Mouse (Mus musculus): ENCODE results near the gene Nos3. TPM values are rescaled to one million over a fixed set of nuclear protein-coding genes. Genes with fewer than 3 reads are reported as not detected.
"Not testable (repeated sequence)": the region's sequence is repeated elsewhere in the genome, so short reads cannot be mapped to it uniquely, and the experiment has no call there.

Nos3 gene
- polyA plus RNA-seq, 1 experiment from 2014 or later = 7.4 TPM

DNA sequence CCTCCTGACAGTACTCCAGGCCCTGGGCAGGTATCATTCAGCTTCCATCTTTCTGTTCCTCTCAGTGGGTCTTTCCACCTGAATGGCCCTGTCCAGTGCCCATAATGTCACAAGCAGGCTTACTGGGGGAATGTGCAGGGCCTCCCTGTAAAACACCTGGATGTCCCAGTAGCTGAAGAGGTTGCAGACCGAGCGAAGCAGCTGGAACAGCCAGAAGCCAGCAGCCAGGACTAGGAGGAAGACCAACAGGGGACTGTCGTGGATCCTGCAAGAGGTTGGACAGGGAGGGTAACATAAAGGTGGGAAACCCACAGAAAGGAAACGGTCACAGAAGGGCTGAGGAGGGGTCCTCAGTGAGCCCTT, 25.0 kb downstream of the Nos3 start:
- Histone ChIP-seq H3K9me3 (ENCODE audit: control insufficient read depth, low read length) (no peaks in the 10 kb centered on the region), H3K4me1 (replicated peaks; ENCODE audit: control insufficient read depth, insufficient read depth, low read length) (peaks cover 10% of the 10 kb centered on the region; the same call in 1 of the 2 replicates), H3K4me3 (ENCODE audit: low read depth, low read length) (no peak overlapping the region), H3K4me2 (ENCODE audit: low read depth, low read length, severe bottlenecking) (no peak overlapping the region), H3K27me3 (ENCODE audit: control insufficient read depth, insufficient read depth, low read length) (peaks cover 33% of the 10 kb centered on the region), H3K27ac (ENCODE audit: low read depth, low read length) (no peak overlapping the region), H3K36me3 (ENCODE audit: control insufficient read depth, insufficient read depth, low read length) (no peaks in the 10 kb centered on the region), H3K9ac (ENCODE audit: low read length) (no peak overlapping the region)
- ATAC-seq (replicated peaks; ENCODE audit: low FRiP score) = no peak
- no peak for DNase-seq (ENCODE audit: low spot score)
- 83% methylated on average over 4 of the region's 4 CpGs for WGBS

DNA sequence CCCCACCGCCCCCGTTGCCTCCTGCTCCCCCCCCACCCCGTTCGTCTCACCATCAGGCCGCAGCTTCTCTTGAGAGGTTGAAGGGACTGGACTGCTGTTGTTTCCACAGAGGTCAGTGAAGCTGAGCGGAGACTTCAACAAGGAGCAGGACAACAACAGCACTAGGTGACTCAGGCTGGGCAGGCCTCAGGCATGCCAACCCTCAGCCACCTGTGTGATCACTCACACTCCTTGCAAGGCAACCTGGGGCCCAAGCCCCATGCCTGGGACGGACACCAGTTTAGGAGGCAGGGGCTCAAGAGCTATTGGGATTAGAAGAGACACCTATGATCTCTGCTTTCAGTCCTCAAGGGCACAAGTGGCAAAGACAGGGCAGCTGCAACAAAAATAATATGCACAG, 27.3 kb downstream of the Nos3 start, which contains the start of gene Atg9b:
Atg9b (minus strand) TSS at position 280 of the 400 bp plus-strand sequence.
- Histone ChIP-seq H3K9me3 (ENCODE audit: control insufficient read depth, low read length) (no peaks in the 10 kb centered on the region), H3K4me3 (ENCODE audit: low read depth, low read length) (no peak within 1 kb of the TSS), H3K36me3 (ENCODE audit: control insufficient read depth, insufficient read depth, low read length) (no peaks in the 10 kb centered on the region), H3K27ac (ENCODE audit: low read depth, low read length) (no peak within 1 kb of the TSS), H3K4me2 (ENCODE audit: low read depth, low read length, severe bottlenecking) (no peak within 1 kb of the TSS), H3K9ac (ENCODE audit: low read length) (no peak within 1 kb of the TSS), H3K27me3 (ENCODE audit: control insufficient read depth, insufficient read depth, low read length) (peaks cover 21% of the 10 kb centered on the region), H3K4me1 (replicated peaks; ENCODE audit: control insufficient read depth, insufficient read depth, low read length) (peaks cover 10% of the 10 kb centered on the region; the same call in 1 of the 2 replicates)
- ATAC-seq (replicated peaks; ENCODE audit: low FRiP score) (no peak), DNase-seq (ENCODE audit: low spot score) (no peak)
- WGBS = 87% methylated on average over 7 of the region's 7 CpGs

DNA sequence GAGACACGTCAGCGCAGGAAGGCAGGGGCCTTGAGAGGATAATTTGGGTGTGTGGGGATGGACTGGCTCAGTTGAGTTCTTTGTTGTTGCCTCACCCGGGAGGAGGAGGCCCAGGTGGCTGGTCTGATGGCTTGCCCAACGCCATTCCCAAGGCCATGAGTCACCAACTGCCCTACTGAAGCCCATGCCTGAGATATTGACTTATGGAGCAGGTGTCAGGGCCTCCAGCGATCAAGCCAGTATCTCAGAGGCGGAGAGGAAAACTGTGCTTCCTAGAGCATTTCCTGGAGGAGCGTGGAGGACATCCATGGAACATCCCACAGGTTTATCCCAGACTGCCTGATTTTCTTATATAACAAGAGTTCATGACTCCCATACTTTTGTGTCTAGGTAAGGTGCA, 28.1 kb downstream of the Nos3 start:
- H3K4me2 ChIP-seq (ENCODE audit: low read depth, low read length, severe bottlenecking) = no peak overlapping the region
- H3K4me1 ChIP-seq (replicated peaks; ENCODE audit: control insufficient read depth, insufficient read depth, low read length) = peaks cover 8% of the 10 kb centered on the region; the same call in 1 of the 2 replicates
- H3K27ac ChIP-seq (ENCODE audit: low read depth, low read length) = no peak overlapping the region
- H3K27me3 ChIP-seq (ENCODE audit: control insufficient read depth, insufficient read depth, low read length) = peaks cover 13% of the 10 kb centered on the region
- DNase-seq (ENCODE audit: low spot score) (no peak), ATAC-seq (replicated peaks; ENCODE audit: low FRiP score) (no peak)
- H3K4me3 ChIP-seq (ENCODE audit: low read depth, low read length) = no peak overlapping the region
- H3K9me3 ChIP-seq (ENCODE audit: control insufficient read depth, low read length) = no peaks in the 10 kb centered on the region
- no peaks in the 10 kb centered on the region for H3K36me3 ChIP-seq (ENCODE audit: control insufficient read depth, insufficient read depth, low read length)
- H3K9ac ChIP-seq (ENCODE audit: low read length) = no peak overlapping the region
- WGBS = 80% methylated on average over 7 of the region's 7 CpGs

DNA sequence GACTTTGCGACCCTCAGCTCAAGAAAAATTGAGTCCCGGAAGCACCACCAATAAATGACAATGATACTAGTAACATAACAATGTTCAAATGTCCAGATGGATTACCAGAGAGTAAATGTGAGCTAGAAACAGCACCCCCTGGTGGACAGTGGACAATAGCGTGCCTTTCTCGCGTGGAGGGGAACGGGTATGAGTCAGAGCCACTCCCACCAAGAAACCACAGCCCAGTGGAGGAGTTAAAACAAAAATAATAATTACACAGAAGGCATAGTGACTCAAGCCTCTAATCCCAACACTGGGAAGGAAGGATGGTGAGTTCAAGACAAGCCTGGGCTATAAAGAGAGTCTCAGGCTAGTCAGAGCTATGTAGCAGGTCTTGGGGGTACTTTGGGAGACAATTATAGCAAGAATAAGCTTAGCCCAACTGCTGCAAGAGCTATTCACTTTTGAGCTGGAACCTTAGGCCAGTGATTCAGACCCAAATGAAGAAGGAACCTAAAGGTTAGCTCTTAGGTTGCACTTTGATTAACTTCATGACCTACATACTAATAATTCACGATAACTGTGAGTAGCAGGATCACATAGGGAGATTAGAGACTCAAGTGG, 28.9 kb downstream of the Nos3 start, which contains the start of gene Abcb8:
Abcb8 (plus strand) TSS at position 272 of the 606 bp plus-strand sequence.
- H3K9me3 ChIP-seq (ENCODE audit: control insufficient read depth, low read length) = no peaks in the 10 kb centered on the region
- no peaks in the 10 kb centered on the region for H3K36me3 ChIP-seq (ENCODE audit: control insufficient read depth, insufficient read depth, low read length)
- H3K4me2 ChIP-seq (ENCODE audit: low read depth, low read length, severe bottlenecking) = peak within 1 kb of the TSS; percentile 52
- H3K4me1 ChIP-seq (replicated peaks; ENCODE audit: control insufficient read depth, insufficient read depth, low read length) = 0 out of 2 replicates have a peak, but pooled peaks cover under 1% of the 10 kb centered on the region
- DNase-seq (ENCODE audit: low spot score) = peak; percentile 86
- no peak for ATAC-seq (replicated peaks; ENCODE audit: low FRiP score)
- peaks cover 5% of the 10 kb centered on the region; the same call in 1 of the 2 replicates for H3K27me3 ChIP-seq (ENCODE audit: control insufficient read depth, insufficient read depth, low read length)
- peak within 1 kb of the TSS; percentile 41 for H3K4me3 ChIP-seq (ENCODE audit: low read depth, low read length)
- H3K9ac ChIP-seq (ENCODE audit: low read length) = peak within 1 kb of the TSS; percentile 47
- H3K27ac ChIP-seq (ENCODE audit: low read depth, low read length) = no peak within 1 kb of the TSS; the same call in 1 of the 2 replicates
- WGBS = 23% methylated on average over 7 of the region's 7 CpGs

DNA sequence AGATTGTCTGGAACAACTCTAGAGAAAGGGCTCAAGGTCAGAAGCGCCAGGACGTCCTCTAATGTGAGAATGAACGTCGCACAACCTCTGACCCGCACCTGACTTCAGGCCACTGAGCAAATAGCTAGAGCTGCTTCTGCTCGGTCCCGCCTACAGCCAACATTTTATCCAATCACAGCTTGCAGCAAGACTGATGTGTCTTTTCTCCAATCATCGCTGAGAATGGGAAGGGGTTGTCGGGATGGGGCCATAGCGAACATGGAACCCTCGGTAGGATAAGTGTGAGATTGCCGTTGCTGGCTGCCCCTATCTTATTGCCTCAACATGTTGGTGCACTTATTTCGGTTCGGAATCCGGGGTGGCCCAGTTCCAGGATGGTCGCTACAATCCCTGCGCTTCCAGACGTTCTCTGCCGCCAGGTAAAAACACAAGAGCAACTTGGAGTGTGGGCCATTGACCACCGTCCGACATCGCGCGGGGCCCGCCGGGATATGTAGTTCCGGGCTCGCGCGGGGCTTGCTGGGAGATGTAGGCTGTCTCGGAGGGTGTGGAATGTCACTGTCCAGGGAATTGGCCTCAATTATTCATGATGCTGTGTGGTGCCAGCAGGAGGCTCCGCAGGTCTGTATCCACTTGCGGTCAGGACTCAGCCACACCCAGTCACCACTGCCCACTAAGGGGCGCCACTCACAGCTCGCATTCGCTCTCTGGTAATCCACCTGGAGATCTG, 29.7 kb downstream of the Nos3 start:
- DNase-seq (ENCODE audit: low spot score) (peak; percentile 93), ATAC-seq (replicated peaks; ENCODE audit: low FRiP score) (peak; percentile 97)
- peak overlapping the region; percentile 47 for H3K9ac ChIP-seq (ENCODE audit: low read length)
- no peaks in the 10 kb centered on the region for H3K4me1 ChIP-seq (replicated peaks; ENCODE audit: control insufficient read depth, insufficient read depth, low read length)
- H3K27me3 ChIP-seq (ENCODE audit: control insufficient read depth, insufficient read depth, low read length) = no peaks in the 10 kb centered on the region; the same call in 1 of the 2 replicates
- H3K36me3 ChIP-seq (ENCODE audit: control insufficient read depth, insufficient read depth, low read length) = no peaks in the 10 kb centered on the region
- H3K4me2 ChIP-seq (ENCODE audit: low read depth, low read length, severe bottlenecking) = peak overlapping the region; percentile 52
- no peak overlapping the region; the same call in 1 of the 2 replicates for H3K27ac ChIP-seq (ENCODE audit: low read depth, low read length)
- no peaks in the 10 kb centered on the region for H3K9me3 ChIP-seq (ENCODE audit: control insufficient read depth, low read length)
- WGBS = 2% methylated on average over 36 of the region's 36 CpGs
- H3K4me3 ChIP-seq (ENCODE audit: low read depth, low read length) = peak overlapping the region; percentile 41

DNA sequence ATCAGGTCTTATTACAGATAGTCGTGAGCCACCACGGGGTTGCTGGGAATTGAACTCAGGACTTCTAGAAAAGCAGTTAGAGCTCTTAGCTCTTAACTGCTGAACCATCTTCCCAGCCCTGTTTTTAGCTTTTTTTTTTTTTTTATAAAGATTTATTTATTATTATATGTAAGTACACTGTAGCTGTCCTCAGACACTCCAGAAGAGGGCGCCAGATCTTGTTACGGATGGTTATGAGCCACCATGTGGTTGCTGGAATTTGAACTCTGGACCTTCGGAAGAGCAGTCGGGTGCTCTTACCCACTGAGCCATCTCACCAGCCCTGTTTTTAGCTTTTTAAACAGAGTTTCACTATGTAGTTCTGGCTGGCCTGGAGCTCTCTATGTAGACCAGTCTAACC, 31.6 kb downstream of the Nos3 start:
- H3K9me3 ChIP-seq (ENCODE audit: control insufficient read depth, low read length); DNase-seq (ENCODE audit: low spot score); H3K36me3 ChIP-seq (ENCODE audit: control insufficient read depth, insufficient read depth, low read length); H3K9ac ChIP-seq (ENCODE audit: low read length); H3K4me1 ChIP-seq (replicated peaks; ENCODE audit: control insufficient read depth, insufficient read depth, low read length); H3K27ac ChIP-seq (ENCODE audit: low read depth, low read length); H3K4me2 ChIP-seq (ENCODE audit: low read depth, low read length, severe bottlenecking); H3K4me3 ChIP-seq (ENCODE audit: low read depth, low read length); H3K27me3 ChIP-seq (ENCODE audit: control insufficient read depth, insufficient read depth, low read length); ATAC-seq (replicated peaks; ENCODE audit: low FRiP score): not testable (repeated sequence)
- WGBS = 90% methylated on average over 6 of the region's 6 CpGs

DNA sequence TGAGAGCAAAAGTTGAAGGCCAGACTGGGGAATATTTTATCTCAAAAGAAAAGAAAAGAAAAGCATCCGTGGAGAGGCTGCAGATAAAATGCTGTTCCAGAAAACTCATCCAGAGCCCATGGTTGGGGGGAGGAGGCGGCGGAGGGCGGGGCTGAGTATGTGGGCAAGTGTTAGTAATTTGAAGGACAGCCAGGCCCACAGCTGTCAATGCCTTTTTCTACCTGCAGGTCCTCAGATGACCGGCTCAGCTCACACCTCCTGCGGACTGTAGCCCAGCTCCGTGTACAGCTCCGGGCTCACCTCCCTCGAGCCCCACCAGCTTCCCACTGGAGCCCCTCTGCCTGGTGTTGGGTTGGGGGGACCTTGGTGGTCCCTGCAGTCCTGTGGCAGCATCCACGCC, 35.1 kb downstream of the Nos3 start:
- Histone ChIP-seq H3K4me1 (replicated peaks; ENCODE audit: control insufficient read depth, insufficient read depth, low read length) (no peaks in the 10 kb centered on the region), H3K27me3 (ENCODE audit: control insufficient read depth, insufficient read depth, low read length) (no peaks in the 10 kb centered on the region), H3K9ac (ENCODE audit: low read length) (no peak overlapping the region), H3K9me3 (ENCODE audit: control insufficient read depth, low read length) (no peaks in the 10 kb centered on the region), H3K36me3 (ENCODE audit: control insufficient read depth, insufficient read depth, low read length) (no peaks in the 10 kb centered on the region; the same call in 1 of the 2 replicates), H3K27ac (ENCODE audit: low read depth, low read length) (no peak overlapping the region), H3K4me2 (ENCODE audit: low read depth, low read length, severe bottlenecking) (no peak overlapping the region), H3K4me3 (ENCODE audit: low read depth, low read length) (no peak overlapping the region)
- WGBS = 91% methylated on average over 10 of the region's 10 CpGs
- ATAC-seq (replicated peaks; ENCODE audit: low FRiP score) = no peak
- DNase-seq (ENCODE audit: low spot score) = no peak

DNA sequence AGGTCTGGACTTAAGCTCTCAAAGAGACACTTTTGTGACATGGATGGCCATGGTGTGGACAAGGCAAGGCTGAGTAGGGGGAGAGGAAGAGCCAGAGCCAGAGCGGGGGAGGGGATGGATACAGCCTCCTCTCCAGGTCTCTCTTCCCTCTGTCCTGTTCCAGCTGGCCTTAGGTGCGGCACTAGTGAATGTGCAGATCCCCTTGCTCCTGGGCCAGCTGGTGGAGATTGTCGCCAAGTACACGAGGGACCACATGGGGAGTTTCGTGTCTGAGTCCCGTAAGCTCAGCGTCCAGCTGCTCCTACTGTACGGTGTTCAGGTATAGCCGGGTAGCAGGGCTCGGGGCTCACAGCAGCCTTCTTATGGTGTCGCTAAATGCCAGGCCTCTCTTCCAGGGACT, 35.8 kb downstream of the Nos3 start:
- no peaks in the 10 kb centered on the region for H3K27me3 ChIP-seq (ENCODE audit: control insufficient read depth, insufficient read depth, low read length)
- no peaks in the 10 kb centered on the region for H3K4me1 ChIP-seq (replicated peaks; ENCODE audit: control insufficient read depth, insufficient read depth, low read length)
- no peaks in the 10 kb centered on the region; the same call in 1 of the 2 replicates for H3K36me3 ChIP-seq (ENCODE audit: control insufficient read depth, insufficient read depth, low read length)
- no peak overlapping the region for H3K4me3 ChIP-seq (ENCODE audit: low read depth, low read length)
- 85% methylated on average over 11 of the region's 11 CpGs for WGBS
- no peaks in the 10 kb centered on the region for H3K9me3 ChIP-seq (ENCODE audit: control insufficient read depth, low read length)
- no peak overlapping the region for H3K27ac ChIP-seq (ENCODE audit: low read depth, low read length)
- no peak for DNase-seq (ENCODE audit: low spot score)
- no peak for ATAC-seq (replicated peaks; ENCODE audit: low FRiP score)
- H3K4me2 ChIP-seq (ENCODE audit: low read depth, low read length, severe bottlenecking) = no peak overlapping the region
- H3K9ac ChIP-seq (ENCODE audit: low read length) = no peak overlapping the region

All from forebrain, embryonic 11.5 days (tissue).